Mouse (Mus musculus): ENCODE data around the gene Tsr1. TPM values are rescaled to one million over a fixed set of nuclear protein-coding genes. Genes with fewer than 3 reads are reported as not detected.
A peak's percentile ranks its signal among the peaks of the same experiment; 100 is the strongest.

Gene Tsr1
- polyA plus RNA-seq, 1 experiment from 2014 or later: 28.1 TPM

- Histone ChIP-seq H3K9ac (replicated peaks) (no peak overlapping the region), H3K36me3 (peaks cover 20% of the 10 kb centered on the region), H3K27me3 (replicated peaks) (no peaks in the 10 kb centered on the region), H3K9me3 (replicated peaks) (no peaks in the 10 kb centered on the region), H3K4me3 (replicated peaks) (no peak overlapping the region), H3K27ac (replicated peaks) (peak overlapping the region; percentile 23), H3K4me1 (peaks cover 47% of the 10 kb centered on the region), H3K4me2 (no peak overlapping the region)
- WGBS: 67% methylated on average over 4 of the region's 4 CpGs
- no peak for ATAC-seq (ENCODE audit: low FRiP score)
These were observed 27.3 kb upstream of the Tsr1 start for GRCm38 (mm10) chr11:74870544-74870943.

DNA sequence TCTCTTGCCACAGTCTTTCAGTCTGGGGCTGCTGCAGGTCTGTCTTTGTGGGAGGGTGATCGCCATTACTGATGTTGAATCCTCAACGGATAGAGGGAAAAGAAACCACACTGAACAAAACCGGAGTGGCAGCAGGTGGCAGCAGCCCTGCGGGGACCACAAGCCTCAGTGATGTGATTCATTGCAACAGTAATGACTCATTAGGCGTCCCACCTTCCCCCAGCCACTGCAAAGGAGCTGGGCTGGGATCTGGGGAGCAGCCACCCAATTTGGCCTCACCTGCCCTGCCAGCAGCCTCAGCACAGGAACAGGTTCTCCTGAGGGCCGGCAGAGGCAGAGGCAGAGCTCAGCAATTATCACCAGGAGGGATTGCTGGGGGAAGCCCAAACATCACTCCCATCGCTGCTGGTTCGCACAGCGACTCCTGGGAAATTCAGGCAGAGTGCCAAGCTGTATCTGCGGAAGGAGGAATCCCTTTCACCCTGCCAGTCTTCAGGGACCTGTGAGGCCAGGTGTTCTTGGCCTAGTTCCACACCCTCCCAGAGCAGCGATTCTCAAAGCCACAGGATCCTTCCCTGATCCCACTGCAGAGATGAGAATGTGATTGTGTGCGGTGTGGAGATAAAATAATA lies 26.8 kb upstream of the Tsr1 start:
- H3K27ac ChIP-seq (replicated peaks): peak overlapping the region; percentile 23
- peaks cover 51% of the 10 kb centered on the region for H3K4me1 ChIP-seq
- H3K4me2 ChIP-seq: 0 out of 2 replicates have a peak overlapping the region, but pooled peaks have one; percentile 9
- H3K4me3 ChIP-seq (replicated peaks): no peak overlapping the region
- peaks cover 20% of the 10 kb centered on the region for H3K36me3 ChIP-seq
- no peak overlapping the region for H3K9ac ChIP-seq (replicated peaks)
- WGBS: 12% methylated on average over 12 of the region's 12 CpGs
- no peak for ATAC-seq (ENCODE audit: low FRiP score)
- H3K27me3 ChIP-seq (replicated peaks): no peaks in the 10 kb centered on the region
- no peaks in the 10 kb centered on the region for H3K9me3 ChIP-seq (replicated peaks)

DNA sequence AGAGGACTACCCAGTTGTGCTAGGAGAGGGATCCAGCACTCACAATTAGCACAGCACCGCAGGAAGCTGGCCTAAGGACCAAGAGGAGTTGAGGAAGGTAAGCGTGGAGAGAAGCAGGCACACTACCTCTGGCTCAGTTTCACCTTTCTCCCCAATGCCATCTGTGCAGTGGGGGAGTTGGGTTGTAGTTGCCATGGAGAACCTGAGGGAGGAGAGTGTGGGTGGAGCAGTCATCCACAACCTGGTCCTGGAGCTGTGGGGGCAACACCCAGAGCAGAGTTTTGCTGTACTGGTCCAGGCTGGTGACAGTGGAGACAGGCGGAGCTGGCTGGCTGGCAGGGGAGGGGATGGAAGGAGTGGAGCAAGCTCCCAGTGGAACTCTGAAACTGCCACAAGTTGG lies 23.2 kb upstream of the Tsr1 start:
- Histone ChIP-seq H3K4me1 (peaks cover 56% of the 10 kb centered on the region), H3K36me3 (no peaks in the 10 kb centered on the region), H3K27me3 (replicated peaks) (no peaks in the 10 kb centered on the region), H3K27ac (replicated peaks) (no peak overlapping the region), H3K4me3 (replicated peaks) (no peak overlapping the region), H3K9me3 (replicated peaks) (no peaks in the 10 kb centered on the region), H3K9ac (replicated peaks) (no peak overlapping the region), H3K4me2 (no peak overlapping the region)
- ATAC-seq (ENCODE audit: low FRiP score): no peak
- WGBS: 67% methylated on average over 3 of the region's 3 CpGs

DNA sequence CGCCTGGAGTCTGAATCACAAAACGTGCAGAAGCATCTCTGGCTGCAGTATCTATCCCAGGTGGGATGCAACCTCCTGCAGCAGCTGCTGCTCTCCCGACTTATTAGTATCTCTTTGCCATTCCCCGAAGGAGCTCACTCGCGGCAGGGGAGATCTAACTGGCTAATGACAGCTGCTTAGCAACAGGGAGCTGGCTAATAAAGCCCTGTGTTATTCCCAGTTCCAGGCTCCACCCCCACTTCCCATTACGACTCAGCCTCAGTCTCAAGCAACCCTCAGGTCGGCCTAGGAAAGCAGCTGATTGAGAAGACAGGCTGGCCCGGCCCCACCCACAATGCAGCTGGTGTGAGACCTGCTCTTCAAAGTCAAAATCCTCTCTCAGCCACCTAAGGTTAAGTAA lies 21.1 kb upstream of the Tsr1 start:
- H3K4me2 ChIP-seq: peak overlapping the region; percentile 46
- no peaks in the 10 kb centered on the region for H3K9me3 ChIP-seq (replicated peaks)
- no peaks in the 10 kb centered on the region for H3K27me3 ChIP-seq (replicated peaks)
- no peaks in the 10 kb centered on the region for H3K36me3 ChIP-seq
- no peak overlapping the region; the same call in 1 of the 2 replicates for H3K9ac ChIP-seq (replicated peaks)
- peak overlapping the region; percentile 84 for H3K27ac ChIP-seq (replicated peaks)
- peak; percentile 78 for ATAC-seq (ENCODE audit: low FRiP score)
- 3% methylated on average over 9 of the region's 9 CpGs for whole genome bisulfite sequencing
- peak overlapping the region; percentile 23 for H3K4me3 ChIP-seq (replicated peaks)
- H3K4me1 ChIP-seq: peaks cover 38% of the 10 kb centered on the region

DNA sequence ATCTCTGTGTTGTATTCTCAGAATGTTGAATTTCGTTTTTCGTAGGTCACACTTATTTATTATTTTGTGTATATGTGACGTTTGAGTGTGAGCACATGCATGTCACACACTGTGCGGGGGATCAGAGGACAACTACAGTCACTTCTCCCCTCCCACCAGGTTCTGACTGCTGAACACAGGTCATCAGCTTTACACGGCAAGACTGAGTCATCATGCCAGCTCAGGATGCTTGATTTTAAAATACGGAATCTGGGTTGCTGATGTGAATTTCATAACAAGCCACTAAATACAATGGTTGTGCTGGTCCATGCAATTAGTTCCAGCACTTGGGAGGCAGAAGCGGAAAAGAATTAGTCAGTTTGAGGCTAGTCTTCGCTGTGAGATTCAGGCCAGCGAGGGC lies 16.9 kb upstream of the Tsr1 start:
- Histone ChIP-seq H3K27ac (replicated peaks) (no peak overlapping the region), H3K4me3 (replicated peaks) (no peak overlapping the region), H3K9me3 (replicated peaks) (no peaks in the 10 kb centered on the region), H3K9ac (replicated peaks) (no peak overlapping the region), H3K4me2 (no peak overlapping the region), H3K4me1 (peaks cover 35% of the 10 kb centered on the region), H3K36me3 (peaks cover 8% of the 10 kb centered on the region), H3K27me3 (replicated peaks) (no peaks in the 10 kb centered on the region)
- no peak for ATAC-seq (ENCODE audit: low FRiP score)
- 89% methylated on average over 9 of the region's 9 CpGs for WGBS

GRCm38 (mm10) chr11:74881979-74882378 lies 15.9 kb upstream of the Tsr1 start:
- 51% methylated on average over 14 of the region's 14 CpGs for WGBS
- Histone ChIP-seq H3K4me3 (replicated peaks) (no peak overlapping the region), H3K9me3 (replicated peaks) (no peaks in the 10 kb centered on the region), H3K4me2 (peak overlapping the region; percentile 24; the same call in 1 of the 2 replicates), H3K9ac (replicated peaks) (no peak overlapping the region), H3K4me1 (peaks cover 25% of the 10 kb centered on the region), H3K36me3 (peaks cover 8% of the 10 kb centered on the region), H3K27ac (replicated peaks) (peak overlapping the region; percentile 54), H3K27me3 (replicated peaks) (no peaks in the 10 kb centered on the region)
- ATAC-seq (ENCODE audit: low FRiP score): no peak

DNA sequence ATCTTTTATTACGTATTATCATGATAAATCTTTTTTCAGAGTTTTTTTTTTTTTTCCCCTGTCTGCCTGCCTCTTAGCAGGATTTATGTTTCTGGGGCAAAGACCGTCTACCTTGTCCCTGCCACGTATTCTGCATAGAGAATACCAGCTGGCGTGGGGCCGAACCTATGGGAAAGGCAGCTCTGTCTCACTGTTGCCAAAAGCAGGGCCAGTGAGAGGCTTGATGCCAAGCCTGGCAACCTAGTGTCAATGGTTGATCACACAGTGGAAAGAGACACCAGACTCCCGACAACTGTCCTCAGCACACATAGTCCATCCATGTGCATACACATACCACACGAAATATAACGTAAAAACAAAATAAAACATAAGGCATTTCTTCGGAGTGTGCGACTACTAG lies 14.8 kb upstream of the Tsr1 start:
- Histone ChIP-seq H3K4me1 (peaks cover 16% of the 10 kb centered on the region), H3K36me3 (peaks cover 8% of the 10 kb centered on the region), H3K4me3 (replicated peaks) (no peak overlapping the region), H3K9ac (replicated peaks) (no peak overlapping the region), H3K27me3 (replicated peaks) (no peaks in the 10 kb centered on the region), H3K27ac (replicated peaks) (no peak overlapping the region), H3K4me2 (no peak overlapping the region), H3K9me3 (replicated peaks) (no peaks in the 10 kb centered on the region)
- WGBS: 78% methylated on average over 10 of the region's 10 CpGs
- ATAC-seq (ENCODE audit: low FRiP score): no peak; the same call in 1 of the 2 replicates

GRCm38 (mm10) chr11:74894619-74895018 lies 3.3 kb upstream of the Tsr1 start:
- Histone ChIP-seq H3K9me3 (replicated peaks) (no peaks in the 10 kb centered on the region), H3K27me3 (replicated peaks) (no peaks in the 10 kb centered on the region), H3K36me3 (0 out of 2 replicates have a peak, but pooled peaks cover 3% of the 10 kb centered on the region), H3K4me1 (peaks cover 37% of the 10 kb centered on the region), H3K4me2 (peak overlapping the region; percentile 87; the same call in 1 of the 2 replicates), H3K9ac (replicated peaks) (no peak overlapping the region), H3K4me3 (replicated peaks) (no peak overlapping the region), H3K27ac (replicated peaks) (no peak overlapping the region)
- no peak for ATAC-seq (ENCODE audit: low FRiP score)
- 82% methylated on average over 4 of the region's 4 CpGs for WGBS

- H3K27ac ChIP-seq (replicated peaks): peak overlapping the region; percentile 94
- peaks cover 16% of the 10 kb centered on the region for H3K36me3 ChIP-seq
- H3K4me1 ChIP-seq: peaks cover 47% of the 10 kb centered on the region
- no peaks in the 10 kb centered on the region for H3K27me3 ChIP-seq (replicated peaks)
- H3K9me3 ChIP-seq (replicated peaks): no peaks in the 10 kb centered on the region
- H3K9ac ChIP-seq (replicated peaks): peak overlapping the region; percentile 84
- peak overlapping the region; percentile 87 for H3K4me2 ChIP-seq
- under 1% methylated on average over 53 of the region's 55 CpGs for WGBS
- peak overlapping the region; percentile 71 for H3K4me3 ChIP-seq (replicated peaks)
- peak; percentile 68 for ATAC-seq (ENCODE audit: low FRiP score)
These were observed 1.6 kb upstream of the Tsr1 start for GRCm38 (mm10) chr11:74895980-74896900.

DNA sequence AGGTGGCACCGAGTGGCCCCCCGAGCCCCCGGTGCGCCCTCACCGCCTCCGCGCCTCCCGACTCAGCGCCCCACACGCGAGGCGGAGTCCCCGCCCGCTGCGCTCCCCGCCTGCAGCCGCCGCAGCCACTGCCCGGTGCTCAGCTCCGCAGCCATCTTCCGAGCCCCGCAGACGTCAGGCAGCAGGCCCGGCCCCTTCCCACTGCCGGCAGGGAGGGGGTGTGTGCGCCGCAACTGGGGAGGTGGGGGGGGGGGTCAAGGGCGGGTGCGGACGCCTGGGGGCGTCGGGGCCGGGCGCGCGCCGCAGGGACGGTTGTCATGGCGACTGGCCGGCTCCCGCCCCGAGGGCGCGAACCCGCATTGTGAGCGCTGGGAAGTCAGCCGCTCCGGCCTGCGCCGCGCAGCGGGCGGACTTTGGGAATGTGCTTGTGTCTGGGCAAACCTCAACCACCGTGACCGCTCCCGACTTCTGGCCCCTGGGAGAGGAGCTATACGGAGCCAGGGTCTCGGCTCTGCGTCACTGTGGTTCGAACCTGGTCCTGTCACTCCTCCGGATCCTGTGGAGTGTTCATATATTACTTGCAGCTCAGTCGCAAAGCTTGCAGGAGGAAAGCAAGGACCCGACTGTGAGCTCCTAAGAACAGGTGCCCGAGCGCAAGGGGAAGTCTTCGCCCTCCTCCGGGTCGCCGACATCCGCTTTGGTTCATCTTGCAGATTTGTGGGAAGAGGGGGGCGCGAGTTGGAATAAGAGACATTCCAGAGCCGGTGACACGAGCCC lies 782 bp upstream of the Tsr1 start, which contains the start of gene Sgsm2:
Gene Sgsm2, minus strand, starts transcription at position 160 of the 777 bp plus-strand sequence.
- peak within 1 kb of the TSS; percentile 71 for H3K4me3 ChIP-seq (replicated peaks)
- H3K27me3 ChIP-seq (replicated peaks): no peaks in the 10 kb centered on the region
- H3K36me3 ChIP-seq: peaks cover 22% of the 10 kb centered on the region
- peak within 1 kb of the TSS; percentile 94 for H3K27ac ChIP-seq (replicated peaks)
- peak; percentile 84 for ATAC-seq (ENCODE audit: low FRiP score)
- WGBS: 1% methylated on average over 60 of the region's 74 CpGs
- no peaks in the 10 kb centered on the region for H3K9me3 ChIP-seq (replicated peaks)
- peak within 1 kb of the TSS; percentile 87 for H3K4me2 ChIP-seq
- peaks cover 48% of the 10 kb centered on the region for H3K4me1 ChIP-seq
- H3K9ac ChIP-seq (replicated peaks): peak within 1 kb of the TSS; percentile 84

- peaks cover 34% of the 10 kb centered on the region for H3K36me3 ChIP-seq
- H3K9me3 ChIP-seq (replicated peaks): no peaks in the 10 kb centered on the region
- WGBS: 0% methylated on average over 7 of the region's 7 CpGs
- H3K27ac ChIP-seq (replicated peaks): peak overlapping the region; percentile 94
- H3K4me1 ChIP-seq: peaks cover 48% of the 10 kb centered on the region
- H3K9ac ChIP-seq (replicated peaks): peak overlapping the region; percentile 84
- no peak for ATAC-seq (ENCODE audit: low FRiP score)
- H3K4me3 ChIP-seq (replicated peaks): peak overlapping the region; percentile 71
- H3K4me2 ChIP-seq: peak overlapping the region; percentile 87
- H3K27me3 ChIP-seq (replicated peaks): no peaks in the 10 kb centered on the region
These were observed 601 bp downstream of the Tsr1 start for GRCm38 (mm10) chr11:74898517-74898827.

All from neural tube, embryonic 15.5 days (tissue).